Mouse (Mus musculus) heart, embryonic 15.5 days (tissue): ENCODE measurements around the gene Kdm2b. TPM values are rescaled to one million over a fixed set of nuclear protein-coding genes. Genes with fewer than 3 reads are reported as not detected.
A peak's percentile ranks its signal among the peaks of the same experiment; 100 is the strongest.

ENCODE experiments used
- ATAC-seq: fragments of 200-750 bp; cut with Nextera tagmentation; replicated peaks from 2 replicates; pipeline ENCODE4 v1.8.0; 2017; ENCODE audit warnings: low read depth, moderate TSS enrichment; ENCODE audit not compliant: insufficient number of reproducible peaks, insufficient read depth, low FRiP score
- H3K27ac ChIP-seq: fragments of 300-500 bp; sonication (generic); 2 replicates; pipeline ENCODE4 v1.5.1; 2015; ENCODE audit warnings: mild to moderate bottlenecking, inconsistent platforms
- H3K27me3 ChIP-seq: fragments of 300-500 bp; sonication (generic); 2 replicates; pipeline ENCODE4 v1.6.1; 2015; ENCODE audit warnings: inconsistent platforms
- H3K36me3 ChIP-seq: fragments of 300-500 bp; sonication (generic); 2 replicates; pipeline ENCODE4 v1.6.1; 2015; ENCODE audit warnings: mild to moderate bottlenecking, inconsistent platforms
- H3K4me1 ChIP-seq: fragments of 300-500 bp; sonication (generic); replicated peaks from 2 replicates; pipeline ENCODE4 v1.6.1; 2015; ENCODE audit warnings: inconsistent platforms
- H3K4me2 ChIP-seq: fragments of 300-500 bp; sonication (generic); 2 replicates; pipeline ENCODE4 v1.6.1; 2015; ENCODE audit warnings: inconsistent platforms, mild to moderate bottlenecking, moderate library complexity
- H3K4me3 ChIP-seq: fragments of 300-500 bp; sonication (generic); 2 replicates; pipeline ENCODE4 v1.5.1; 2015; ENCODE audit warnings: mild to moderate bottlenecking, inconsistent platforms
- H3K9ac ChIP-seq: fragments of 300-500 bp; sonication (generic); 2 replicates; pipeline ENCODE4 v1.6.1; 2015; ENCODE audit warnings: mild to moderate bottlenecking, inconsistent platforms
- H3K9me3 ChIP-seq: fragments of 300-500 bp; sonication (generic); replicated peaks from 2 replicates; pipeline ENCODE4 v1.6.1; 2016; ENCODE audit warnings: inconsistent platforms
- WGBS: fragments of 180-500 bp; shearing (Covaris S2); methylation state at CpG from one replicate; pipeline ENCODE4 v1.1.7; 2015; ENCODE audit warnings: mixed read lengths; 5-methylcytosine and 5-hydroxymethylcytosine counted together
- polyA plus RNA-seq: library from polyadenylated mRNA; unstranded; fragments of >200 nt; fragmentation: Nextera tagmentation; extraction: Ambion mirVana; gene quantifications from 2 replicates; pipeline ENCODE4 v1.2.1, GENCODE M21; 2015

The Kdm2b gene
- polyA plus RNA-seq, 1 experiment from 2014 or later, result 23.9 TPM

- no peak overlapping the region for H3K4me3 ChIP-seq
- no peaks in the 10 kb centered on the region for H3K9me3 ChIP-seq
- ATAC-seq, result no peak
- 75% methylated on average over 5 of the region's 5 CpGs for WGBS
- H3K4me1 ChIP-seq, result no peaks in the 10 kb centered on the region
- H3K27ac ChIP-seq, result no peak overlapping the region
- H3K9ac ChIP-seq, result no peak overlapping the region
- H3K27me3 ChIP-seq, result no peaks in the 10 kb centered on the region
- no peaks in the 10 kb centered on the region for H3K36me3 ChIP-seq
- H3K4me2 ChIP-seq, result no peak overlapping the region
Measured at GRCm38 (mm10) chr5:122970056-122970455, 19.6 kb downstream of the Kdm2b start.

DNA sequence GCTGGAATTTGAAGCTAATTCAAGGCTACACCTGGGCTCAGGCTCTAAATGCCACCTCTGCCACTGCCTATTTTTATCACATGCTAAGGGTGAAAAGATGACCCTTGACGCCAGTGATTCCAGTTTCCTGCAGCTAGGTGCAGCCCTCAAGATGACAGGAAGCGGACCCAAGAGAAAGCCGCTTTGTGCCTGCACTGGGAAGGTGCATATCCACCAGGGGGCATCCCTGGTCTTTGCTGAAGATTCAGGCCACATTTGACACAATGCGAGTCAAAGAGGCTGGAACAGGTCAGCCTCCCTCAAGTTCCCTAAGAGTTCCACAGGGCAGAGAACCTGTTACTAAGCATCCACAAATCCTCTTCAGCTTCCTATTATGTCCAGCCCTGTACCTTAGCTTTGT, 21.3 kb downstream of the Kdm2b start:
- Histone ChIP-seq H3K4me3 (no peak overlapping the region), H3K4me2 (no peak overlapping the region), H3K9me3 (no peaks in the 10 kb centered on the region), H3K9ac (no peak overlapping the region), H3K27ac (no peak overlapping the region), H3K27me3 (no peaks in the 10 kb centered on the region), H3K36me3 (no peaks in the 10 kb centered on the region), H3K4me1 (no peaks in the 10 kb centered on the region)
- 17% methylated on average over 4 of the region's 4 CpGs for WGBS
- ATAC-seq, result no peak

- ATAC-seq, result no peak
- no peak overlapping the region for H3K9ac ChIP-seq
- H3K4me1 ChIP-seq, result no peaks in the 10 kb centered on the region
- WGBS, result 82% methylated on average over 11 of the region's 11 CpGs
- no peak overlapping the region for H3K4me3 ChIP-seq
- H3K27me3 ChIP-seq, result no peaks in the 10 kb centered on the region
- no peak overlapping the region for H3K4me2 ChIP-seq
- no peaks in the 10 kb centered on the region for H3K9me3 ChIP-seq
- H3K27ac ChIP-seq, result no peak overlapping the region
- H3K36me3 ChIP-seq, result no peaks in the 10 kb centered on the region
Measured at GRCm38 (mm10) chr5:122965427-122965826, 24.2 kb downstream of the Kdm2b start.

DNA sequence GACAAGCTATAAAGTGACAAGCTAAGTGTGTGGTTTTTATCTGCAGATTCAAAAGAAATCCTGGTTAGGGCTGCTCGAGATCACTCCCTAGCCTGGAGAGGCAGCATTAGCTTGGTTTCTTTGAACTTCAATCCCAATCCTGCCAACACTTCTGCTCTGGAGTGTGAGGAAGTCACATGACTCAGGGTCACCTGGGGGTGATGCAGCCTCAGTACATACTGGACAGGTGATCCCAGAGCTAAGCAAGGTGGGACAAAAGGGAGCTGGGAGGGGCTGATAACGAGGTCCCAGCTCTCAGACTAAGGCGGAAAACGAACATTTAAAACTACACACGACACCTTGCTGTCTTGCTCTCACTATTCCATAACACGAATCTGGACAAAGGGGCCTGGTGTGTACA, 24.8 kb downstream of the Kdm2b start:
- Histone ChIP-seq H3K27me3 (no peaks in the 10 kb centered on the region), H3K4me2 (no peak overlapping the region), H3K4me1 (no peaks in the 10 kb centered on the region), H3K9me3 (no peaks in the 10 kb centered on the region), H3K4me3 (no peak overlapping the region), H3K27ac (no peak overlapping the region), H3K9ac (no peak overlapping the region), H3K36me3 (no peaks in the 10 kb centered on the region)
- ATAC-seq, result no peak
- WGBS, result 83% methylated on average over 6 of the region's 6 CpGs

GRCm38 (mm10) chr5:122961905-122962304, 27.7 kb downstream of the Kdm2b start:
- Histone ChIP-seq H3K36me3 (no peaks in the 10 kb centered on the region), H3K4me2 (no peak overlapping the region), H3K4me3 (no peak overlapping the region), H3K9ac (no peak overlapping the region), H3K27me3 (no peaks in the 10 kb centered on the region), H3K27ac (no peak overlapping the region), H3K9me3 (no peaks in the 10 kb centered on the region), H3K4me1 (no peaks in the 10 kb centered on the region)
- no peak for ATAC-seq
- WGBS, result 46% methylated on average over 3 of the region's 3 CpGs

- Histone ChIP-seq H3K27ac (no peak overlapping the region), H3K27me3 (0 out of 2 replicates have a peak, but pooled peaks cover 2% of the 10 kb centered on the region), H3K9ac (no peak overlapping the region), H3K36me3 (no peaks in the 10 kb centered on the region), H3K4me3 (no peak overlapping the region), H3K4me2 (no peak overlapping the region), H3K4me1 (0 out of 2 replicates have a peak, but pooled peaks cover 4% of the 10 kb centered on the region), H3K9me3 (no peaks in the 10 kb centered on the region)
- 88% methylated on average over 11 of the region's 11 CpGs for WGBS
- no peak for ATAC-seq
Measured at GRCm38 (mm10) chr5:122959391-122959790, 30.2 kb downstream of the Kdm2b start.

GRCm38 (mm10) chr5:122956059-122956458, 33.6 kb downstream of the Kdm2b start:
- Histone ChIP-seq H3K36me3 (no peaks in the 10 kb centered on the region), H3K4me1 (peaks cover 20% of the 10 kb centered on the region), H3K27ac (no peak overlapping the region), H3K9ac (no peak overlapping the region), H3K27me3 (peaks cover 17% of the 10 kb centered on the region), H3K9me3 (no peaks in the 10 kb centered on the region), H3K4me3 (no peak overlapping the region), H3K4me2 (no peak overlapping the region)
- no peak for ATAC-seq
- WGBS, result 46% methylated on average over 3 of the region's 3 CpGs

GRCm38 (mm10) chr5:122951913-122952641, 37.5 kb downstream of the Kdm2b start:
- ATAC-seq, result no peak; the same call in 1 of the 2 replicates
- Histone ChIP-seq H3K9me3 (no peaks in the 10 kb centered on the region), H3K27me3 (peaks cover 25% of the 10 kb centered on the region), H3K4me3 (peak overlapping the region; percentile 52), H3K9ac (peak overlapping the region; percentile 64), H3K27ac (peak overlapping the region; percentile 89), H3K4me1 (peaks cover 29% of the 10 kb centered on the region), H3K36me3 (no peaks in the 10 kb centered on the region; the same call in 1 of the 2 replicates), H3K4me2 (peak overlapping the region; percentile 95)
- WGBS, result 4% methylated on average over 58 of the region's 59 CpGs

- peak overlapping the region; percentile 64 for H3K9ac ChIP-seq
- H3K4me3 ChIP-seq, result peak overlapping the region; percentile 52
- H3K4me1 ChIP-seq, result peaks cover 29% of the 10 kb centered on the region
- H3K27ac ChIP-seq, result peak overlapping the region; percentile 89
- H3K27me3 ChIP-seq, result peaks cover 25% of the 10 kb centered on the region
- H3K4me2 ChIP-seq, result peak overlapping the region; percentile 95
- H3K9me3 ChIP-seq, result no peaks in the 10 kb centered on the region
- 6% methylated on average over 30 of the region's 30 CpGs for WGBS
- H3K36me3 ChIP-seq, result peaks cover 5% of the 10 kb centered on the region; the same call in 1 of the 2 replicates
- peak; percentile 82 for ATAC-seq
Measured at GRCm38 (mm10) chr5:122951056-122951912, 38.3 kb downstream of the Kdm2b start.

DNA sequence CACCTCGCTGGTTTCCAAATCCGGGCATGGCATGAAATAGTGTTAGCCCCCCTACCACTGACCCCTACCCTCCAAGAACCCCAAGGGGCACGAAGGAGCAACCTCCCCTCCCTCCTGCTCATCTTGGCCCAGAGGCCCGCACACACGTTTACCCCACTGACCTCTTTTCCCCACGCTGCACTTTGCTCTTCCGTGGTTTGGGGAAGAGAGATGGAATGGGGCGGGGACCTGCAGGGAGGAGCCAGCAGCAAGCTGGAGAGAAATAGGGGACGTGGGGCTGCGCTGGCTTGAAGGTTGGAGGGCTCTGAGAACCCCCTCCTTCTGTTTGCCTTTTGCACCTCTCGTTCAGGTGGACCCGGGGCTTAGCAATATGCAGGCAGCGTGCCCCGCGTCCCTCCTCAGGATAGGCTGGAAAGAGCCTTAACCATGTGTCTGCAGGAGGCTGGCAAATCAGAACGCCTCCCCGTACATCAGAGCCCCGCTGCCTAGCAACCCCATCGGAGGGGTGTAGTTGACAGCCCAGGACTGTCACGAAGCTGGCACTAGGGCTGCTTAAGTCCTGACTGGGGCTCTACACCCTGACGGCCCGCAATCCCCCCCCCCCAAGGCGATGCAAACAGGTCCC, 39.2 kb downstream of the Kdm2b start:
- Histone ChIP-seq H3K4me2 (peak overlapping the region; percentile 95), H3K9ac (no peak overlapping the region), H3K4me3 (peak overlapping the region; percentile 52), H3K4me1 (peaks cover 25% of the 10 kb centered on the region), H3K9me3 (no peaks in the 10 kb centered on the region), H3K36me3 (peaks cover 5% of the 10 kb centered on the region; the same call in 1 of the 2 replicates), H3K27me3 (peaks cover 25% of the 10 kb centered on the region), H3K27ac (peak overlapping the region; percentile 89)
- WGBS, result 32% methylated on average over 23 of the region's 23 CpGs
- peak; percentile 56 for ATAC-seq

DNA sequence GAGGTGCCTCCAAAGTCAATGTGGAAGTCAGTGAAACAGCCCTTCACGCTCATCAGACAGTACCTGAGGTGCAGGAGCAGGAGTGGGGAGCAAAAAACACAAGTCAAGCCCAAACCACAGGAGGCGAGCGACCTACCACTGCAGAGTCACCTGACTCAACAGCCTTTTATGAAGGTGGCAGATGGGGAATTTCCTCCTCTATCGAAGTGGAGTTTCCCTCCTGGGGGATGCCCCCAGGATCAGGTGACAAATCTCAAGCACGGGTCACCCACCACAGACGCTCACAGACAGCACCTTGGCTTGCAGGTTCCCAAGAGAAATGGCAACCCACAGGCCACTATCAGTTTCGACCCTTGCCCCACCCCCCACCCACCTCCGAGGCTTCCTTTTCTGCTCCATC, 40.5 kb downstream of the Kdm2b start:
- Histone ChIP-seq H3K4me2 (no peak overlapping the region), H3K36me3 (peaks cover 5% of the 10 kb centered on the region; the same call in 1 of the 2 replicates), H3K27me3 (peaks cover 20% of the 10 kb centered on the region), H3K9me3 (no peaks in the 10 kb centered on the region), H3K4me1 (peaks cover 25% of the 10 kb centered on the region), H3K27ac (no peak overlapping the region), H3K4me3 (no peak overlapping the region), H3K9ac (no peak overlapping the region)
- 73% methylated on average over 8 of the region's 8 CpGs for WGBS
- ATAC-seq, result no peak
